Mouse (Mus musculus) kidney, adult 2 months (tissue): Measurements from ENCODE around the gene Hist1h2bh.

Experiments
- CTCF ChIP-seq: fragments of 200-500 bp; conservative IDR thresholded peaks from 2 replicates; pipeline ENCODE4 v1.5.1; 2011; ENCODE audit warnings: low read depth, mild to moderate bottlenecking, control low read depth, low read length, moderate library complexity, mixed read lengths; ENCODE audit not compliant: insufficient read depth, insufficient read length
- POLR2A ChIP-seq: fragments of 200-500 bp; IDR thresholded peaks from one replicate; pipeline ENCODE4 v1.6.1; 2011; ENCODE audit warnings: low read depth, low read length, control low read depth

- TF ChIP-seq CTCF (no peak), POLR2A (no peak)
These were observed 48.0 kb upstream of the Hist1h2bh start for GRCm38 (mm10) chr13:23591206-23591605.
